Mouse (Mus musculus): ENCODE data around the gene Clcnka. TPM values are rescaled to one million over a fixed set of nuclear protein-coding genes. Genes with fewer than 3 reads are reported as not detected.
A peak's percentile ranks its signal among the peaks of the same experiment; 100 is the strongest.

Clcnka gene
- not detected for total RNA-seq (2021)
- long read RNA-seq, experiment 1: 0 reads
- long read RNA-seq, experiment 2, partial matches to known transcripts: 1 of 1 reads
- long read RNA-seq, experiment 2, other reads (novel, unspliced or antisense): 0 of 1 reads

GRCm38 (mm10) chr4:141398545-141398944 lies at the start of gene Clcnka:
TSS of gene Clcnka (minus strand) at chr4:141398724.
- intact Hi-C loops (cut with DNase I): loop anchor here (10.0 kb wide), 1 partner anchor 446 kb away; the partner anchor contains the start of gene Ctrc
- no peak for DNase-seq (ENCODE audit: low spot score in 2 of 2)

- peak in 1 of 2 experiments; percentile 53 for DNase-seq (ENCODE audit: low spot score in 2 of 2)
These were observed 47.7 kb upstream of the Clcnka start for GRCm38 (mm10) chr4:141446211-141446610.

GRCm38 (mm10) chr4:141445328-141445720 lies 46.8 kb upstream of the Clcnka start:
- no peak for DNase-seq (ENCODE audit: low spot score in 2 of 2)
- intact Hi-C loops (cut with DNase I): no loop called here

More at GRCm38 (mm10) chr4:141446211-141446610, 47.7 kb upstream of the Clcnka start:
- intact Hi-C loops (cut with DNase I): no loop called here

GRCm38 (mm10) chr4:141444451-141445327 lies 46.2 kb upstream of the Clcnka start, which contains the start of gene Zbtb17:
TSS of gene Zbtb17 (plus strand) at chr4:141444654.
- intact Hi-C loops (cut with DNase I): no loop called here
- DNase-seq (ENCODE audit: low spot score in 2 of 2): peak; percentile 88 to 89

GRCm38 (mm10) chr4:141443641-141444429 lies 45.3 kb upstream of the Clcnka start:
- intact Hi-C loops (cut with DNase I): no loop called here
- DNase-seq (ENCODE audit: low spot score in 2 of 2): no peak

GRCm38 (mm10) chr4:141440877-141441276 lies 42.4 kb upstream of the Clcnka start:
- DNase-seq (ENCODE audit: low spot score in 2 of 2): no peak
- intact Hi-C loops (cut with DNase I): no loop called here

- intact Hi-C loops (cut with DNase I): no loop called here
- no peak for DNase-seq (ENCODE audit: low spot score in 2 of 2)
These were observed 40.7 kb upstream of the Clcnka start for GRCm38 (mm10) chr4:141439083-141439803.

GRCm38 (mm10) chr4:141435974-141436373 lies 37.5 kb upstream of the Clcnka start, which contains the start of gene Srarp:
TSS of gene Srarp (minus strand) at chr4:141436105.
- intact Hi-C loops (cut with DNase I): no loop called here
- no peak for DNase-seq (ENCODE audit: low spot score in 2 of 2)

GRCm38 (mm10) chr4:141433191-141433590 lies 34.7 kb upstream of the Clcnka start:
- no peak for DNase-seq (ENCODE audit: low spot score in 2 of 2)
- intact Hi-C loops (cut with DNase I): no loop called here

- intact Hi-C loops (cut with DNase I): no loop called here
- no peak for DNase-seq (ENCODE audit: low spot score in 2 of 2)
These were observed 34.1 kb upstream of the Clcnka start for GRCm38 (mm10) chr4:141432666-141433065.

GRCm38 (mm10) chr4:141430997-141431396 lies 32.5 kb upstream of the Clcnka start:
- peak in 1 of 2 experiments; percentile 71 for DNase-seq (ENCODE audit: low spot score in 2 of 2)
- intact Hi-C loops (cut with DNase I): loop anchor here (1.0 kb wide), 2 partner anchors 129 to 144 kb away; no protein-coding TSS in a partner anchor

GRCm38 (mm10) chr4:141429847-141430246 lies 31.3 kb upstream of the Clcnka start:
- no peak for DNase-seq (ENCODE audit: low spot score in 2 of 2)
- intact Hi-C loops (cut with DNase I): no loop called here

GRCm38 (mm10) chr4:141429381-141429780 lies 30.9 kb upstream of the Clcnka start:
- intact Hi-C loops (cut with DNase I): no loop called here

GRCm38 (mm10) chr4:141427921-141428320 lies 29.4 kb upstream of the Clcnka start:
- no peak for DNase-seq (ENCODE audit: low spot score in 2 of 2)
- intact Hi-C loops (cut with DNase I): no loop called here

More at GRCm38 (mm10) chr4:141429381-141429780, 30.9 kb upstream of the Clcnka start:
- DNase-seq (ENCODE audit: low spot score in 2 of 2): no peak

- no peak for DNase-seq (ENCODE audit: low spot score in 2 of 2)
- intact Hi-C loops (cut with DNase I): no loop called here
These were observed 28.5 kb upstream of the Clcnka start for GRCm38 (mm10) chr4:141426796-141427745.

GRCm38 (mm10) chr4:141425484-141426479 lies 27.3 kb upstream of the Clcnka start:
- DNase-seq (ENCODE audit: low spot score in 2 of 2): peak; percentile 80 to 88
- intact Hi-C loops (cut with DNase I): no loop called here

Measured in left cerebral cortex, postnatal 14 days (tissue).